Mouse (Mus musculus): Measurements from ENCODE around the gene Acy3. TPM values are rescaled to one million over a fixed set of nuclear protein-coding genes. Genes with fewer than 3 reads are reported as not detected.

The Acy3 gene
- polyA plus RNA-seq, 1 experiment: 4.6 TPM

GRCm38 (mm10) chr19:4011086-4011485 lies 24.7 kb downstream of the Acy3 start:
- no peak for TF ChIP-seq CTCF (IDR thresholded peaks at IDR 0.05; ENCODE audit: extremely low read depth, insufficient read depth, low read length)
- TF ChIP-seq POLR2A (IDR thresholded peaks at IDR 0.05; ENCODE audit: extremely low read depth, insufficient read depth, low read length): no peak
- no peak overlapping the region for H3K27ac ChIP-seq (ENCODE audit: insufficient read depth, low read length)
- peaks cover 4% of the 10 kb centered on the region; the same call in 1 of the 2 replicates for H3K4me1 ChIP-seq (ENCODE audit: control insufficient read depth, insufficient read depth, low read length)
- no peak overlapping the region for H3K4me3 ChIP-seq (ENCODE audit: insufficient read depth, low read length)

- peak; percentile 74 for TF ChIP-seq POLR2A (IDR thresholded peaks at IDR 0.05; ENCODE audit: extremely low read depth, insufficient read depth, low read length)
- peak; percentile 92 for TF ChIP-seq CTCF (IDR thresholded peaks at IDR 0.05; ENCODE audit: extremely low read depth, insufficient read depth, low read length)
- Histone ChIP-seq H3K4me1 (ENCODE audit: control insufficient read depth, insufficient read depth, low read length) (peaks cover 4% of the 10 kb centered on the region; the same call in 1 of the 2 replicates), H3K27ac (ENCODE audit: insufficient read depth, low read length) (no peak within 1 kb of the TSS), H3K4me3 (ENCODE audit: insufficient read depth, low read length) (peak within 1 kb of the TSS; percentile 65)
Measured at GRCm38 (mm10) chr19:4012432-4013022, 26.2 kb downstream of the Acy3 start, which contains the start of gene Ndufv1. Gene Ndufv1, minus strand, starts transcription at chr19:4012806.

GRCm38 (mm10) chr19:4013066-4013465 lies 26.7 kb downstream of the Acy3 start:
- no peak overlapping the region; the same call in 1 of the 2 replicates for H3K4me3 ChIP-seq (ENCODE audit: insufficient read depth, low read length)
- no peak for TF ChIP-seq CTCF (IDR thresholded peaks at IDR 0.05; ENCODE audit: extremely low read depth, insufficient read depth, low read length)
- TF ChIP-seq POLR2A (IDR thresholded peaks at IDR 0.05; ENCODE audit: extremely low read depth, insufficient read depth, low read length): no peak
- H3K4me1 ChIP-seq (ENCODE audit: control insufficient read depth, insufficient read depth, low read length): peaks cover 4% of the 10 kb centered on the region; the same call in 1 of the 2 replicates
- no peak overlapping the region for H3K27ac ChIP-seq (ENCODE audit: insufficient read depth, low read length)

GRCm38 (mm10) chr19:4014802-4015201 lies 28.4 kb downstream of the Acy3 start:
- TF ChIP-seq CTCF (IDR thresholded peaks at IDR 0.05; ENCODE audit: extremely low read depth, insufficient read depth, low read length) (no peak), POLR2A (IDR thresholded peaks at IDR 0.05; ENCODE audit: extremely low read depth, insufficient read depth, low read length) (no peak)
- Histone ChIP-seq H3K27ac (ENCODE audit: insufficient read depth, low read length) (no peak overlapping the region), H3K4me1 (ENCODE audit: control insufficient read depth, insufficient read depth, low read length) (peaks cover 4% of the 10 kb centered on the region; the same call in 1 of the 2 replicates), H3K4me3 (ENCODE audit: insufficient read depth, low read length) (no peak overlapping the region)

- Histone ChIP-seq H3K27ac (ENCODE audit: insufficient read depth, low read length) (no peak overlapping the region), H3K4me1 (ENCODE audit: control insufficient read depth, insufficient read depth, low read length) (peaks cover 4% of the 10 kb centered on the region; the same call in 1 of the 2 replicates), H3K4me3 (ENCODE audit: insufficient read depth, low read length) (no peak overlapping the region)
- TF ChIP-seq POLR2A (IDR thresholded peaks at IDR 0.05; ENCODE audit: extremely low read depth, insufficient read depth, low read length) (no peak), CTCF (IDR thresholded peaks at IDR 0.05; ENCODE audit: extremely low read depth, insufficient read depth, low read length) (no peak)
Measured at GRCm38 (mm10) chr19:4015635-4016034, 29.3 kb downstream of the Acy3 start.

- TF ChIP-seq CTCF (IDR thresholded peaks at IDR 0.05; ENCODE audit: extremely low read depth, insufficient read depth, low read length): no peak
- TF ChIP-seq POLR2A (IDR thresholded peaks at IDR 0.05; ENCODE audit: extremely low read depth, insufficient read depth, low read length): no peak
- no peak overlapping the region for H3K4me3 ChIP-seq (ENCODE audit: insufficient read depth, low read length)
- no peak overlapping the region for H3K27ac ChIP-seq (ENCODE audit: insufficient read depth, low read length)
- no peaks in the 10 kb centered on the region for H3K4me1 ChIP-seq (ENCODE audit: control insufficient read depth, insufficient read depth, low read length)
Measured at GRCm38 (mm10) chr19:4017921-4018587, 31.7 kb downstream of the Acy3 start.

GRCm38 (mm10) chr19:4018743-4019583 lies 32.6 kb downstream of the Acy3 start:
- no peak overlapping the region for H3K4me3 ChIP-seq (ENCODE audit: insufficient read depth, low read length)
- no peak overlapping the region for H3K27ac ChIP-seq (ENCODE audit: insufficient read depth, low read length)
- TF ChIP-seq POLR2A (IDR thresholded peaks at IDR 0.05; ENCODE audit: extremely low read depth, insufficient read depth, low read length): no peak
- TF ChIP-seq CTCF (IDR thresholded peaks at IDR 0.05; ENCODE audit: extremely low read depth, insufficient read depth, low read length): peak; percentile 83

GRCm38 (mm10) chr19:4023185-4023584 lies 36.8 kb downstream of the Acy3 start:
- H3K27ac ChIP-seq (ENCODE audit: insufficient read depth, low read length): no peak overlapping the region
- H3K4me1 ChIP-seq (ENCODE audit: control insufficient read depth, insufficient read depth, low read length): no peaks in the 10 kb centered on the region
- H3K4me3 ChIP-seq (ENCODE audit: insufficient read depth, low read length): no peak overlapping the region
- TF ChIP-seq POLR2A (IDR thresholded peaks at IDR 0.05; ENCODE audit: extremely low read depth, insufficient read depth, low read length) (no peak), CTCF (IDR thresholded peaks at IDR 0.05; ENCODE audit: extremely low read depth, insufficient read depth, low read length) (no peak)

More at GRCm38 (mm10) chr19:4018743-4019583, 32.6 kb downstream of the Acy3 start:
- no peaks in the 10 kb centered on the region for H3K4me1 ChIP-seq (ENCODE audit: control insufficient read depth, insufficient read depth, low read length)

- Histone ChIP-seq H3K4me1 (ENCODE audit: control insufficient read depth, insufficient read depth, low read length) (no peaks in the 10 kb centered on the region), H3K27ac (ENCODE audit: insufficient read depth, low read length) (peak overlapping the region; percentile 77), H3K4me3 (ENCODE audit: insufficient read depth, low read length) (no peak overlapping the region)
- no peak for TF ChIP-seq POLR2A (IDR thresholded peaks at IDR 0.05; ENCODE audit: extremely low read depth, insufficient read depth, low read length)
- TF ChIP-seq CTCF (IDR thresholded peaks at IDR 0.05; ENCODE audit: extremely low read depth, insufficient read depth, low read length): no peak
Measured at GRCm38 (mm10) chr19:4027576-4027975, 41.2 kb downstream of the Acy3 start.
